Mouse (Mus musculus): ENCODE results near the gene Tex13c1. TPM values are rescaled to one million over a fixed set of nuclear protein-coding genes. Genes with fewer than 3 reads are reported as not detected.

The Tex13c1 gene
- total RNA-seq (2014; rRNA removed), result not detected in 2 replicates
- polyA plus RNA-seq (2012; rRNA removed), result not detected in 2 replicates

DNA sequence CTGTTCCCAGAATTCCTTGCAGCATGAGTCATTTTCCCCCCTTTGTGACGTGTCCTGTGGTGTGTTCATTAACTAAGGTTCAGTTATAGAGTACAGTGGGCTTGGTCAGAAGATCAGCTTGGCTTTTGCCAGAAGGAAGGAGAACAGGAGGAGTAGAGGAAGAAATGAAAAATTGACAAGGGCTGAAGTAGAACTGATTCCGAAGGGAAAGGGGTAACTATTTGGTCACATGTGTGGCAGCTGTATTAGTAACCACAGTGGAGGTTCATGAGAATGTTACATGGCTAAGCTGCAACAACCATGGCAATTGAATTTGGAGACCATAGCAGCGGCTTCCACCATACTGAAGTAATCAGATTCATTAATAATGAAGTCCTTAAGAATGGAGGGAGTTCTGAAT is at the start of gene Tex13c1:
Gene Tex13c1 (plus strand): TSS at position 301 of the 400 bp plus-strand sequence.
- H3K4me3 ChIP-seq (ENCODE audit: insufficient read depth, low read depth, low read length), result no peak within 1 kb of the TSS
- H3K36me3 ChIP-seq (ENCODE audit: control insufficient read depth, insufficient read depth, low read length), result no peaks in the 10 kb centered on the region
- no peaks in the 10 kb centered on the region for H3K27me3 ChIP-seq (ENCODE audit: control insufficient read depth, insufficient read depth, low read length)
- 74% methylated on average over 3 of the region's 3 CpGs for WGBS
- no peak for TF ChIP-seq POLR2A (IDR thresholded peaks at IDR 0.05; ENCODE audit: extremely low read depth, insufficient read depth, low read length)
- TF ChIP-seq CTCF (IDR thresholded peaks at IDR 0.05; ENCODE audit: low read depth, low read length), result no peak
- DNase-seq (ENCODE audit: extremely low read depth, low read depth, low spot score), result no peak
- no peak within 1 kb of the TSS for H3K27ac ChIP-seq (replicated peaks; ENCODE audit: insufficient read depth, low read depth, low read length)
- H3K4me1 ChIP-seq (ENCODE audit: control insufficient read depth, insufficient read depth, low read length), result no peaks in the 10 kb centered on the region
- no peaks in the 10 kb centered on the region for H3K79me2 ChIP-seq (ENCODE audit: control insufficient read depth, insufficient read depth, low read length)
- no peak within 1 kb of the TSS for H3K9ac ChIP-seq (ENCODE audit: low read depth, low read length)

Other genes with a start within 250 kb of the Tex13c1 start
- gene Tenm1, start 162.0 kb upstream of the Tex13c1 start, total RNA-seq (2014; rRNA removed), result 0.07 TPM in 1 of 2 replicates, not detected in the other
- gene Tenm1, start 162.0 kb upstream of the Tex13c1 start, polyA plus RNA-seq (2012; rRNA removed), result not detected in 2 replicates

Data from liver, adult 2 months (tissue).